In the genomic region with DNA sequence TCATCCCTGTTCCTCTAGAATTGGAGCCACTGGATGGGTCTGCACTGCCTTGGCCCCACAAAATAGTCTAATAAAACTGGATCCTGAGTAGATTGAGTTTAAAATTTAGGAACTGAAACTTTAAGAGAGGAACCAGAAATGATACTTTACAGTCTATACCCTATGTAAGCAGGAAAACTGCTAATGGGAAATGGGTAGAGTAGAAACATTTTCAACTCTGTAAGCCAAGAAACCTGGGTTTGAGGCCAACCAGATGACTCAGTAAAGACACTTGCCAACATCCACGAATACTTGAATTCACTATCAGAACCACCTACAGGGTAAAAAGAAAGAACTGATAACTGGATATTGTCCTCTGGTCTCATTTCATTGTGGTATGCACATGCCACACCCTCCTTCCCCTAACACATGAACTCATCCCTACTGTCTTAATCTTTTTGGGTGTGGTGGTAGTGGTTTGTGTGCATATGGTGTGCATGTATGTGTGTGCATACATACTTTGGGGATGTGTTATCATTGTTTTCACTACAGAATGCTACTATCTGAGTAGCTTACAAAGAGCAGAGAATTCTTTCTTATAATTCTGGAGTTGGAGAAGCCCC, we compare ENCODE assay signal across 21 mouse cellular contexts.
DNase-seq lines count a peak whose midpoint lies in the region; ATAC-seq lines count a peak whose summit lies in the region.
"Had no signal": no experiment of that assay in that cellular context is flagged by ENCODE, and none has a peak within 500 bp of the region (broad histone marks: within the 10 kb centered on the region; RNA-seq: fewer than 3 reads in every experiment).

No protein-coding gene starts in this region.

- peak; percentile 88 for ATAC-seq in granulocyte monocyte progenitor cell, adult 5-6 weeks (replicated peaks; ENCODE audit: poor library complexity, severe bottlenecking)
- ATAC-seq: CD4-positive, CD25-positive, alpha-beta regulatory T cell, adult 4 months; forebrain, embryonic 13.5 days; forebrain, embryonic 16.5 days; intestine, postnatal 0 days; Patski had no signal

- DNase-seq in 3T3-L1 (ENCODE audit: low read depth, low spot score) (peak; percentile 66), NIH3T3 (ENCODE audit: low read depth) (peak; percentile 59)
- no peak for DNase-seq in testis, postnatal 10 days (ENCODE audit: low spot score)
- DNase-seq in ovary, postnatal 36 days (ENCODE audit: low spot score): no peak
- no peak for DNase-seq in heart, adult 9 months (ENCODE audit: low spot score in 2 of 2)
- DNase-seq: adrenal gland, adult 2 months; adrenal gland, postnatal 14 days; cerebellum, adult 11 months; cerebellum, adult 2 months; cerebellum, adult 9-11 months; cerebellum, postnatal 25 days; embryo, embryonic 11 days; gastrocnemius, postnatal 14 days; heart, adult 18-20 months; heart, postnatal 14 days had no signal

Comparison
In these comparisons a context has a peak if more than half of its experiments do, and no peak if none do; other contexts are left out.
1. DNase-seq: peak in 3T3-L1 (single experiment) and NIH3T3 (single experiment); none in testis, postnatal 10 days (single experiment), ovary, postnatal 36 days (single experiment) and heart, adult 9 months (0 of 2).